Mouse (Mus musculus): ENCODE measurements around the gene Pak1. TPM values are rescaled to one million over a fixed set of nuclear protein-coding genes. Genes with fewer than 3 reads are reported as not detected.

The Pak1 gene
- polyA plus RNA-seq, 1 experiment from 2014 or later = 148 TPM

GRCm38 (mm10) chr7:97919742-97920141, 131.4 kb downstream of the Pak1 start, which contains the start of gene Gdpd4:
Gene Gdpd4, plus strand, starts transcription at chr7:97919955.
- 81% methylated on average over 12 of the region's 12 CpGs for WGBS
- H3K27ac ChIP-seq (ENCODE audit: low read depth, low read length) = no peak within 1 kb of the TSS
- no peak for ATAC-seq (ENCODE audit: low read depth)

GRCm38 (mm10) chr7:97925819-97926218, 137.5 kb downstream of the Pak1 start:
- Histone ChIP-seq H3K4me1 (ENCODE audit: control insufficient read depth, insufficient read depth, low read length) (no peaks in the 10 kb centered on the region), H3K27ac (ENCODE audit: low read depth, low read length) (no peak overlapping the region), H3K9me3 (ENCODE audit: control insufficient read depth, low read length) (no peaks in the 10 kb centered on the region), H3K36me3 (ENCODE audit: control insufficient read depth, insufficient read depth, low read length) (no peaks in the 10 kb centered on the region), H3K4me2 (ENCODE audit: low read depth, low read length) (no peak overlapping the region), H3K4me3 (ENCODE audit: low read depth, low read length) (no peak overlapping the region), H3K9ac (replicated peaks; ENCODE audit: low read depth, low read length) (no peak overlapping the region), H3K27me3 (ENCODE audit: control insufficient read depth, insufficient read depth, low read length) (no peaks in the 10 kb centered on the region)
- ATAC-seq (ENCODE audit: low read depth) = no peak
- WGBS = 76% methylated on average over 1 of the region's 1 CpGs

More at GRCm38 (mm10) chr7:97919742-97920141, 131.4 kb downstream of the Pak1 start, which contains the start of gene Gdpd4:
- Histone ChIP-seq H3K9me3 (ENCODE audit: control insufficient read depth, low read length) (no peaks in the 10 kb centered on the region), H3K36me3 (ENCODE audit: control insufficient read depth, insufficient read depth, low read length) (no peaks in the 10 kb centered on the region), H3K4me3 (ENCODE audit: low read depth, low read length) (no peak within 1 kb of the TSS), H3K4me2 (ENCODE audit: low read depth, low read length) (no peak within 1 kb of the TSS), H3K9ac (replicated peaks; ENCODE audit: low read depth, low read length) (no peak within 1 kb of the TSS), H3K27me3 (ENCODE audit: control insufficient read depth, insufficient read depth, low read length) (no peaks in the 10 kb centered on the region), H3K4me1 (ENCODE audit: control insufficient read depth, insufficient read depth, low read length) (no peaks in the 10 kb centered on the region)

GRCm38 (mm10) chr7:97926978-97927377, 138.6 kb downstream of the Pak1 start:
- ATAC-seq (ENCODE audit: low read depth) = no peak
- no peaks in the 10 kb centered on the region for H3K36me3 ChIP-seq (ENCODE audit: control insufficient read depth, insufficient read depth, low read length)
- no peaks in the 10 kb centered on the region for H3K27me3 ChIP-seq (ENCODE audit: control insufficient read depth, insufficient read depth, low read length)
- no peaks in the 10 kb centered on the region for H3K9me3 ChIP-seq (ENCODE audit: control insufficient read depth, low read length)
- no peaks in the 10 kb centered on the region for H3K4me1 ChIP-seq (ENCODE audit: control insufficient read depth, insufficient read depth, low read length)
- H3K4me2 ChIP-seq (ENCODE audit: low read depth, low read length) = no peak overlapping the region
- H3K27ac ChIP-seq (ENCODE audit: low read depth, low read length) = no peak overlapping the region
- H3K4me3 ChIP-seq (ENCODE audit: low read depth, low read length) = no peak overlapping the region
- H3K9ac ChIP-seq (replicated peaks; ENCODE audit: low read depth, low read length) = no peak overlapping the region
- WGBS = 79% methylated on average over 5 of the region's 5 CpGs

DNA sequence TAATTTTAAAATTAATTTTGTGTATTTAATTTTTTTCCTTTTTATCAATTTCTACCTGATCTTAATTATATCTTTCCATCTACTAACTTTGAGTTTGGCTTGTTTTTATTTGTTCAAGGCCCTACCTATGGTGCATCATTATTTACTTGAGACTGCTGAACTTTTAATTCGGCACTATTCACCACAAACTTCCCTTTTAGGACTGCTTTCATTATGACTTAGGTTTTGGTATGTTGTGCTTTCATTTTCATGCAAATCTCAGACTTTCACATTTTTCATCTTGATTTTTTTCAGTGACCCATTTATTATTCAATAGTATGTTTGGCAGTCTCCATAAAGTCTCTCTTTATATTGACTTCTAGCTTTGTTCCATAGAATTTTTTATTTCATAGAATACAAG, 156.1 kb downstream of the Pak1 start:
- H3K36me3 ChIP-seq (ENCODE audit: control insufficient read depth, insufficient read depth, low read length) = no peaks in the 10 kb centered on the region
- ATAC-seq (ENCODE audit: low read depth) = no peak
- no peaks in the 10 kb centered on the region for H3K9me3 ChIP-seq (ENCODE audit: control insufficient read depth, low read length)
- H3K27me3 ChIP-seq (ENCODE audit: control insufficient read depth, insufficient read depth, low read length) = no peaks in the 10 kb centered on the region
- no peak overlapping the region for H3K4me3 ChIP-seq (ENCODE audit: low read depth, low read length)
- H3K27ac ChIP-seq (ENCODE audit: low read depth, low read length) = no peak overlapping the region
- H3K9ac ChIP-seq (replicated peaks; ENCODE audit: low read depth, low read length) = no peak overlapping the region
- 88% methylated on average over 1 of the region's 1 CpGs for WGBS
- H3K4me2 ChIP-seq (ENCODE audit: low read depth, low read length) = no peak overlapping the region
- no peaks in the 10 kb centered on the region for H3K4me1 ChIP-seq (ENCODE audit: control insufficient read depth, insufficient read depth, low read length)

Other genes starting within 250 kb of the Pak1 start
- 45.4 and 55.0 TPM in 2 replicates for gene Aamdc, start 209.0 kb upstream of the Pak1 start, polyA plus RNA-seq (2014; fragmentation: Nextera tagmentation; extraction: Ambion mirVana)
- gene Rsf1, start 208.7 kb upstream of the Pak1 start, polyA plus RNA-seq (2014; fragmentation: Nextera tagmentation; extraction: Ambion mirVana) = 29.3 and 30.7 TPM in 2 replicates
- gene Clns1a, start 91.9 kb upstream of the Pak1 start, polyA plus RNA-seq (2014; fragmentation: Nextera tagmentation; extraction: Ambion mirVana) = 187 and 197 TPM in 2 replicates
- gene Aqp11, start 50.3 kb upstream of the Pak1 start, polyA plus RNA-seq (2014; fragmentation: Nextera tagmentation; extraction: Ambion mirVana) = 20.7 and 20.8 TPM in 2 replicates
- not detected in 2 replicates for gene Gdpd4, start 131.4 kb downstream of the Pak1 start, polyA plus RNA-seq (2014; fragmentation: Nextera tagmentation; extraction: Ambion mirVana)